Mouse (Mus musculus) layer of hippocampus, adult 6 months (tissue): Measurements from ENCODE around the gene Ankrd37. TPM values are rescaled to one million over a fixed set of nuclear protein-coding genes. Genes with fewer than 3 reads are reported as not detected.

Source experiments
- long read RNA-seq, 2 experiments: library from polyadenylated mRNA; unstranded; transcript quantifications; one replicate each; pipeline ENCODE4 v2.0.0; 2019 to 2020
- polyA plus RNA-seq: library from polyadenylated mRNA; unstranded; fragments of <200 nt; fragmentation: Nextera tagmentation; gene quantifications from 2 replicates; pipeline ENCODE4 v1.2.3, GENCODE M21; 2021

Gene Ankrd37
- polyA plus RNA-seq: 14.6 and 14.8 TPM in 2 replicates
- long read RNA-seq, experiment 1, transcript Ankrd37-201 (5 exons, 927 nt): major isoform, 6 of 11 reads
- long read RNA-seq, experiment 1, partial matches to known transcripts: 0 of 11 reads
- long read RNA-seq, experiment 1, other reads (novel, unspliced or antisense): 5 of 11 reads
- long read RNA-seq, experiment 2, partial matches to known transcripts: 1 of 7 reads
- long read RNA-seq, experiment 2, other reads (novel, unspliced or antisense): 4 of 7 reads

GRCm38 (mm10) chr8:46005596-46005995 is at the start of gene Ankrd37:
Ankrd37 (minus strand) TSS chr8:46005707.

GRCm38 (mm10) chr8:45999138-45999783 is 6.2 kb downstream of the Ankrd37 start, which contains the start of gene Lrp2bp:
Lrp2bp (plus strand) TSS chr8:45999303.

GRCm38 (mm10) chr8:45975126-45975836 is 30.2 kb downstream of the Ankrd37 start, which contains the start of the genes 1700029J07Rik and Ufsp2:
1700029J07Rik (minus strand) TSS chr8:45975252.
Ufsp2 (plus strand) TSS chr8:45975528.

Other genes starting within 250 kb of the Ankrd37 start
- 0.56 and 0.62 TPM in 2 replicates for gene Pdlim3, start 120.2 kb downstream of the Ankrd37 start, polyA plus RNA-seq
- gene Ccdc110, start 71.1 kb downstream of the Ankrd37 start, polyA plus RNA-seq: 0.15 and 0.18 TPM in 2 replicates
- 2.0 and 2.8 TPM in 2 replicates for gene 1700029J07Rik, start 30.5 kb downstream of the Ankrd37 start, polyA plus RNA-seq
- 73.2 and 73.5 TPM in 2 replicates for gene Ufsp2, start 30.2 kb downstream of the Ankrd37 start, polyA plus RNA-seq
- 0.05 and 0.08 TPM in 2 replicates for gene Lrp2bp, start 6.4 kb downstream of the Ankrd37 start, polyA plus RNA-seq
- 17.9 and 22.9 TPM in 2 replicates for gene Cfap97, start 146.1 kb upstream of the Ankrd37 start, polyA plus RNA-seq
- gene Snx25, start 146.5 kb upstream of the Ankrd37 start, polyA plus RNA-seq: 9.4 and 10.2 TPM in 2 replicates
- 1,918 and 1,979 TPM in 2 replicates for gene Slc25a4, start 205.6 kb upstream of the Ankrd37 start, polyA plus RNA-seq